In genomic region chr6:53220784-53221667, GRCm38 (mm10) we compare ENCODE assay signal across 11 mouse cellular contexts.
DNase-seq lines count a peak whose midpoint lies in the region; ATAC-seq and TF ChIP-seq lines count a peak whose summit lies in the region.
"Had no signal": no experiment of that assay in that cellular context is flagged by ENCODE, and none has a peak within 500 bp of the region (broad histone marks: within the 10 kb centered on the region; RNA-seq: fewer than 3 reads in every experiment).

No protein-coding gene starts in this region.

- no peak overlapping the region for H3K4me3 ChIP-seq in forebrain, embryonic 11.5 days (ENCODE audit: low read depth, low read length)
- H3K4me3 ChIP-seq in midbrain, embryonic 12.5 days: no peak overlapping the region
- H3K4me3 ChIP-seq in heart, adult 2 months: no peak overlapping the region

- no peaks in the 10 kb centered on the region for H3K36me3 ChIP-seq in forebrain, embryonic 11.5 days (ENCODE audit: control insufficient read depth, insufficient read depth, low read length)
- no peaks in the 10 kb centered on the region for H3K36me3 ChIP-seq in midbrain, embryonic 12.5 days
- no peaks in the 10 kb centered on the region for H3K36me3 ChIP-seq in heart, adult 2 months (ENCODE audit: control insufficient read depth, insufficient read depth, low read length)

- no peak overlapping the region for H3K4me2 ChIP-seq in forebrain, embryonic 11.5 days (ENCODE audit: low read depth, low read length, severe bottlenecking)
- H3K4me2 ChIP-seq in midbrain, embryonic 12.5 days (replicated peaks): peak overlapping the region; percentile 22; the same call in 1 of the 2 replicates

- no peak for DNase-seq in frontal cortex, postnatal 14 days (ENCODE audit: low spot score in 2 of 2)
- peak; percentile 18 to 37 for DNase-seq in adrenal gland, postnatal 36 days
- no peak for DNase-seq in forebrain, embryonic 11.5 days (ENCODE audit: low spot score)
- DNase-seq in lung, postnatal 25 days (ENCODE audit: low spot score): no peak
- no peak for DNase-seq in heart, postnatal 14 days
- DNase-seq in heart, adult 2 months: no peak
- DNase-seq: gastrocnemius, postnatal 14 days; lung, adult 18-20 months had no signal

- intact Hi-C loops in heart, postnatal 14 days (cut with DNase I): no loop called here
- intact Hi-C loops in heart, adult 2 months (cut with DNase I): no loop called here

- TF ChIP-seq POLR2A in heart, adult 2 months (IDR thresholded peaks at IDR 0.05; ENCODE audit: insufficient read depth, low read depth, low read length): no peak

- H3K9ac ChIP-seq in forebrain, embryonic 11.5 days (ENCODE audit: low read length): no peak overlapping the region
- H3K9ac ChIP-seq in midbrain, embryonic 12.5 days (replicated peaks): no peak overlapping the region
- H3K9ac ChIP-seq in heart, adult 2 months (ENCODE audit: low read depth, low read length): no peak overlapping the region

- peaks cover 7% of the 10 kb centered on the region; the same call in 1 of the 2 replicates for H3K4me1 ChIP-seq in forebrain, embryonic 11.5 days (replicated peaks; ENCODE audit: control insufficient read depth, insufficient read depth, low read length)
- peaks cover 22% of the 10 kb centered on the region for H3K4me1 ChIP-seq in midbrain, embryonic 12.5 days
- no peaks in the 10 kb centered on the region for H3K4me1 ChIP-seq in heart, adult 2 months (ENCODE audit: control insufficient read depth, insufficient read depth, low read length)

- 58% methylated on average over 18 of the region's 18 CpGs for WGBS in forebrain, embryonic 11.5 days
- whole genome bisulfite sequencing in midbrain, embryonic 12.5 days: 57% methylated on average over 18 of the region's 18 CpGs
- WGBS in heart, adult 2 months: 64% methylated on average over 18 of the region's 18 CpGs

- H3K27me3 ChIP-seq in forebrain, embryonic 11.5 days (ENCODE audit: control insufficient read depth, insufficient read depth, low read length): no peaks in the 10 kb centered on the region
- H3K27me3 ChIP-seq in midbrain, embryonic 12.5 days: no peaks in the 10 kb centered on the region
- H3K27me3 ChIP-seq in heart, adult 2 months (ENCODE audit: control insufficient read depth, insufficient read depth, low read length): no peaks in the 10 kb centered on the region

- TF ChIP-seq CTCF in heart, adult 2 months (IDR thresholded peaks at IDR 0.05): no peak

- TF ChIP-seq EP300 in heart, adult 2 months (IDR thresholded peaks at IDR 0.05; ENCODE audit: insufficient read depth, low read depth, low read length): no peak

- H3K79me2 ChIP-seq in heart, adult 2 months (replicated peaks; ENCODE audit: control insufficient read depth, insufficient read depth, low read length): no peaks in the 10 kb centered on the region

- H3K27ac ChIP-seq in forebrain, embryonic 11.5 days (ENCODE audit: low read depth, low read length): peak overlapping the region; percentile 46
- H3K27ac ChIP-seq in midbrain, embryonic 12.5 days (replicated peaks): peak overlapping the region; percentile 46; the same call in 1 of the 2 replicates
- H3K27ac ChIP-seq in heart, adult 2 months: no peak overlapping the region
- H3K27ac ChIP-seq: stomach, postnatal 0 days had no signal

- H3K9me3 ChIP-seq in forebrain, embryonic 11.5 days (ENCODE audit: control insufficient read depth, low read length): no peaks in the 10 kb centered on the region
- no peaks in the 10 kb centered on the region for H3K9me3 ChIP-seq in midbrain, embryonic 12.5 days

- ATAC-seq in frontal cortex, adult (ENCODE audit: low TSS enrichment): 0 out of 2 replicates have a peak, but pooled peaks have one; percentile 34
- no peak; the same call in 1 of the 2 replicates for ATAC-seq in forebrain, embryonic 11.5 days (replicated peaks; ENCODE audit: low FRiP score)
- ATAC-seq in midbrain, embryonic 12.5 days (ENCODE audit: low FRiP score, low read depth): peak; percentile 69; the same call in 1 of the 2 replicates

Comparison
In these comparisons a context has a peak if more than half of its experiments do, and no peak if none do; other contexts are left out.
1. DNase-seq: peak in adrenal gland, postnatal 36 days (2 of 2); none in frontal cortex, postnatal 14 days (0 of 2), forebrain, embryonic 11.5 days (single experiment), lung, postnatal 25 days (single experiment), heart, postnatal 14 days (0 of 2) and heart, adult 2 months (0 of 2).